Mouse (Mus musculus) cerebellum, adult (tissue): Measurements from ENCODE around the gene Tmtc2.

ENCODE experiments used
- ATAC-seq: cut with Nextera tagmentation; 2 replicates; pipeline ENCODE4 v1.9.2; 2017; ENCODE audit warnings: mild to moderate bottlenecking, moderate library complexity, mixed read lengths; ENCODE audit not compliant: insufficient number of reproducible peaks, low FRiP score, low TSS enrichment

Tmtc2 gene

GRCm38 (mm10) chr10:105554153-105554552 is 20.1 kb downstream of the Tmtc2 start:
- no peak for ATAC-seq

GRCm38 (mm10) chr10:105548040-105548439 is 26.2 kb downstream of the Tmtc2 start:
- no peak for ATAC-seq

DNA sequence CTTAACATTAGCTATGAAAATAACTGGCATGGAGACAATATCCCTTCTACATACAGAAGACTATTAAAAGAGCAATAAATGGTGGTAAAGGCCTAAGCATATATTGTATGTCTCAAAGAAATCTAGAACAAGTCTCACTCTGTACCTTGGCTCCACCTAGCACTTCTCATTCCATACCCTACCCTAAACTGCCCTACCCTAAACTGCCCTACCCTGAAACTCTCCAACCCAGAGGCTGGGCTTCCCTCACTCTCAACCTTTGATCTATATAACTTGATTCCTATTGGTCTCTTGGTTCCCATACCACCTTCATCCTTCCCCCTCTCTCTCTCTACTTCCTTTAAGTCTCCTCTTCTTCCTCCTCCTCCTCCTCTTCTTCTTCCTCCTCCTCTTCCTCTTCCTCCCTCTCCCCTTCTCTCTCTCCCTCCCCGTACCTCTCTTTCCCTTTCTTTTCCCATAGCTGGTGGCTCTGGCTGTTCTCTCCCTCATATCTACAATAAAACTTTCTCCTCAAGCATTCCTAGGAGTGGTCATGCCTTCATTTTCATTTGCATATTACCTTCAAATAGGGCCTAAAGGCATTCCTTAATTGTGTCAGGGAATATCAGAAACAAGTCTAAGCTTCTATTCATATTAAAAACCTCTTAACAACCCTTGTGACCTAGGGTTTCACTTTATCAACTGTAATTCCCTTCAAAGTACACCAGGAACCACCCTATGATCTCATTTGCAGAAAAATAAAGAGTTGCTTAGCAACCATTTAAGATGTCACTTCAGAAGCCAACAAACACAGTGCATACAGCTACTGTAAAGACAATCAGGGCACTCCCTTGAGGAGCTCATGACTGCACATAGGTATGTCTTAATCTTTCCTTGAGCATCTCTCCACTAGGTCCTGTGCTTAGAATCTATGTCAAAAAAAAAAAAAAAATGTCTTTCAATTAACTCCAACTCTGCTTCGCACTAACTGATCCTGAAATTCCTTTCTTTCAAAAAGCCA is 29.9 kb downstream of the Tmtc2 start:
- no peak for ATAC-seq

DNA sequence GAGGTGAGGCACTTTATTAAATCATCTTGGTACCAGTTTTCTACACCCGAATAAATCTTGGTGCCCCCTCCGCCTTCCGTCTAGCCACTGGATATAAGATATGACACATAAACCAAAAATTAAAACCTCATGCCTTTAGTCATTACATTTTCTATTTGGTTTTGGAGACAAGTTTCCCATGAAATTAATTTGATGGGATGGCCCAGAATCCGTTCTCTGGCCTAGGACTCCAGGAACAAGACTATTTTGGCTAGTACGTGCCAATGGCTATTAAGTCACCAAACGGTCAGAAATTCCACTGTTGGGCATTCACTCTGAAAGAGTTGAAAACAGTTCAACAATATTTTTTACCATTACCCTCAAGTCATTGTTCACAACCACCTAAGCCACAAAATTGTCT is 32.2 kb downstream of the Tmtc2 start:
- ATAC-seq = no peak

GRCm38 (mm10) chr10:105539697-105540096 is 34.6 kb downstream of the Tmtc2 start:
- ATAC-seq = 0 out of 2 replicates have a peak, but pooled peaks have one; percentile 3

DNA sequence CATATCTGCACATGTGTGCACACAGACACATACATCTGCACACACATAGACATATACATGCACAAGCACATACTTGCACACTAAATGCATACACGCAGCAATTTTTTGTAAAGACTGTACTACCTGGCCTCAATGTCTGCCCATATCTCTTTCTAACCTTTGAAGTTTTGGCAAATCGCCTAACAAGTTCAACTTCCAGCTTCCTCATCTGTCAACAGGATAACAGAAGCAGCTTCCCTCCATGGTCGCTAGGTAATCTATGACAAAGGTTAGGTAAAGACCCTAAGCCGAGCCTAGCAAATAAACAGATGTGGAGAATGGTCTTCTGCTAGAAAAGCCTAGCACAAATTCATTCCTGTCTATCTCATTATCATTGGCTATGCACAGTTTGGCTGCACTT is 37.3 kb downstream of the Tmtc2 start:
- ATAC-seq = no peak

DNA sequence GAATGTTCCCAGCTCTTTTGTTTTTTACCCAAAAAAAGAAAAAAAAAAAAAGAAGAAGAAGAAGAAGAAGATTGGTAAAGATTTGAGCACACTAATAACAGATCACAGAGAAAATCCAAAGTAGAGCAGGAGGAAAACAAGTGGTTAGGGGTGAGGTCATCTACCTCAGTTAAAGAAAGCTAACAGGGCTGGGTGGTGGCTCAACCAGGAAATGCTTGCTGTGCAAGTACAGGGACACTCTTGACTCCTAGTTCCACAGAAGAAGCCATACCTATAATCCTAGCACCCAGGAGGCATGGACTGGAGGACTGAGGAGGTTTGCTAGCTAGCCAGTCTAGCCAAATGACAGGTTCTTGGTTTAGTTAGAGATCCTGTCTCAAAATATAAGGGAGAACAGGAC is 38.4 kb downstream of the Tmtc2 start:
- ATAC-seq = no peak

DNA sequence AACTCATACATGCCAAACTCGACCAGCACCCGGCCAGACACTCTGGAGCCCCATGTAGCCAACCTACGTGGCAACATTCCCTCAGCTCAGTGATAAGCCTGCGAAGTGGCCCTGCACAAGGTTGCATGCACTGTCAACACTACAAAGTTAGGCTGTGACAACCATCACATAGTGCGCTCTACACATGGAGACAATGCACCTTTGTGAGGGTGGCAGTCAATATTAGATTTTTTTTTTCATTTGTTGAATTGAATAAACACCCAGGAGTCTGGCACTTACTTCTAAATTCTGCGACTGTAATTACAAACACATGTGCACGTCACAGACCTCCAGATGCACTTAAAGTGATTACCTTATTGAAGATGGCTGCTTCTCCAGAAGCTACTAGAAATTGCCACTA is 41.5 kb downstream of the Tmtc2 start:
- ATAC-seq = no peak

GRCm38 (mm10) chr10:105532019-105532525 is 42.2 kb downstream of the Tmtc2 start:
- ATAC-seq = no peak

- no peak for ATAC-seq
These were observed 43.0 kb downstream of the Tmtc2 start for GRCm38 (mm10) chr10:105531080-105531894.

- peak; percentile 52 for ATAC-seq
These were observed 50.7 kb downstream of the Tmtc2 start for GRCm38 (mm10) chr10:105523405-105524088.

DNA sequence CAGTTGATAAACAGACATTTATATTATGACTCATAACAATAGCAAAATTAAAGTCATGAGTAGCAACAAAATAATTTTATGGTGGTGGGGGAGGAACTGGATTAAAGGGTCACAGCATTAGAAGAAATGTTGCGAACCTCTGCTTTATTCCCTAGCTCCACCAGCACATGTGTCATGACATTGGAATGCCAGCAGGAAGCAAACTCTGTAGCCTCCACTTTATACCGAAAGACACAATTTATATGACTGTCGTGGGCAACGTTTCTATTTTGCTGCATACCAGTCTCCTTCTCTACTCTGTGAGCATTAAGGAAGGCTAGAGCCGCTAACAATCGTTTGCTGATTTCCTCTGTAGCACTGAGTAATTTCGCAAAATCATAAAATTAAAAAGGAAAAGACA is 51.8 kb downstream of the Tmtc2 start:
- no peak for ATAC-seq

- no peak for ATAC-seq
These were observed 55.0 kb downstream of the Tmtc2 start for GRCm38 (mm10) chr10:105519154-105519806.

DNA sequence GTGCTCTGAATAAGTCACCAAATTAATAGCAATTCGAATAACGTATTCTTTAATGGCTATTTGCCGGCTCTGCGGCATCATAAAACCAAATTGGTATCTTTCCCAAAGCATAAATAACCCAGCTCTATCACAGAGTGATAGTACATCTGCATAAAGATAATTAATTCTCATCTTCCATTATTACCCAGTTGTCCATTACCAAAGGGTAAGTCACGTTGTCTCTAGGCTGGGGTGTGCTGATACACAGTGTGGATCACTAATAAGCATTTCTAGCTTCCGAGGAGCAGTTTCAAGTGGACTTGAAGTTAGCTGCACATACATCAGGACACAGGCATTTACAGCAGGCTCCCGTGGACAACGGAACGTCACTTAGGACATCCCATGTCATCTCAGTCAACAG is 56.1 kb downstream of the Tmtc2 start:
- ATAC-seq = no peak

- ATAC-seq = no peak
These were observed 60.4 kb downstream of the Tmtc2 start for GRCm38 (mm10) chr10:105513777-105514322.

- ATAC-seq = no peak
These were observed 64.4 kb downstream of the Tmtc2 start for GRCm38 (mm10) chr10:105509896-105510272.

DNA sequence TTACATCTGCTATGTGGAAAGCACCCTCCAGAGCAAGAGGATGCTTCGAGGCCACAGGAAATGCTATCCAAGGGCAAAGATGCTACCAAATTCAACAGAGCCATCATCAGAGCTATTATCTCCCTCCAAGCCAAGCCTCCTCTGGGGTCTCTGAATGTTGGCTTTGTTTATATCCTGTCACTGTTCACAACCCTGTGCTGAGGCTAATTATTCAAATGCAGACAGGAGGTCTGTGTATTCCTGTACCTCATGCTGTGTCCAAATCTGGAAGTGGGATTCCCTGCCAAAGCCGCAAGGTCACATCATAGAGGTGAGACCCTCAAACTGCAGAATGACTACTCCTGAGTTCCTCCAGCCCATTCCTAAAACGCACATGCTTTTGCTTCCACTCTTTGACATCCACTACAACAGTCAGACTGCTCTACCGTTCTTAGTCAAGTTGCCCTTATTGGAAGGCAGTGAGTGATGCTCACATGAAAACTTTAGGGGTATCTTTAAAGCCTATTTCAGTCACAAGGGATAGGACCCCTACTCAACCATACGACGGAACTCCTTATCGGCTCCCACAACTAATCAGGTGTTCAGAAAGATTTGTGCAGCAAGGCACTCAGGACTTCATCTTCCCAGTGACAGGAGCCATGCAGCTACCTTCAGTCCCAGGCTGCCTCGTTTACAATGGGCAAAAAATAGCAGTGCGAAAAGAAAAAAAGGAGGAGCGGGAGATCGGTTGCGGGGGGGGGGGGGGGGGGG is 64.9 kb downstream of the Tmtc2 start:
- peak; percentile 34; the same call in 1 of the 2 replicates for ATAC-seq

DNA sequence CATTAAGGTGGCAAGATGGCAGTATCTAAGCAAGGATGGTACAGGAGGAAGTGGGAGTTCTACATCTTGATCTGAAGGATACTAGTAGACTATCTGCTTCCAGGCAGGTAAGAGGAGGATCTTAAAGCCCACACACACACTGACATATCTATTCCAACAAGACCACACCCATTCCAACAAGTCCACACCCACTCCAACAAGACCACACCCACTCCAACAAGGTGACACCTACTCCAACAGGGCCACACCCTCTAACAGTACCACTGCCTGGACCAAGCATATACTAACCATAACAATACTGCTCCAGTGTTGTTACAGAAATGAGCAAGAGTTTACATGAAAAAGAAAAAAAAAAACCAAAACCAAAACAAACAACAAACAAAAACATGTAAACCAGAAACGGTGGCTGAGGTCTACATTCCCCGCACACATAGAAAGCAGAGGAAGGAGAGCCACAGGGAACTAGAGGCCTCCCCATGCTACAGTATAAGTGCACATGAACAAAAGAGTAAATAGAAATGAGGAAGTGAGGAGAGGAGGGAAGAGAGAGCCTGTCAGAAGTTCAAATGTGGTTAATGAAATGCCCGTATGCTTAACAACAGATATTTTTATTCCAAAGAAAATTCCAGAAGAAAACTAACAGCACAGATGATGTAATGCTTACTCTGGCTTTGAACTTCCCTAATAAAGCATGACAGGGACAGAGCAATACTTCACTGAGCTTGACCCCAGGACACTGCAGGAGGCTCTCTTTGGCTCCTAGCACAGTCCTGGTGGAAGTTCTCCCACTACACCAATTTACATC is 66.1 kb downstream of the Tmtc2 start:
- ATAC-seq = no peak
